Mouse (Mus musculus) cortical plate, adult 2 months (tissue): ENCODE data around the gene Kitl.

Experiments
- CTCF ChIP-seq: fragments of 200-500 bp; IDR thresholded peaks from 2 replicates; pipeline ENCODE4 v1.5.1; 2011; ENCODE audit warnings: mild to moderate bottlenecking, control low read depth, low read length; ENCODE audit not compliant: insufficient read depth; ENCODE audit errors: extremely low read depth
- POLR2A ChIP-seq: fragments of 200-500 bp; IDR thresholded peaks from 2 replicates; pipeline ENCODE4 v1.6.1; 2011; ENCODE audit warnings: mild to moderate bottlenecking, low read length, control low read depth; ENCODE audit not compliant: insufficient read depth; ENCODE audit errors: extremely low read depth

DNA sequence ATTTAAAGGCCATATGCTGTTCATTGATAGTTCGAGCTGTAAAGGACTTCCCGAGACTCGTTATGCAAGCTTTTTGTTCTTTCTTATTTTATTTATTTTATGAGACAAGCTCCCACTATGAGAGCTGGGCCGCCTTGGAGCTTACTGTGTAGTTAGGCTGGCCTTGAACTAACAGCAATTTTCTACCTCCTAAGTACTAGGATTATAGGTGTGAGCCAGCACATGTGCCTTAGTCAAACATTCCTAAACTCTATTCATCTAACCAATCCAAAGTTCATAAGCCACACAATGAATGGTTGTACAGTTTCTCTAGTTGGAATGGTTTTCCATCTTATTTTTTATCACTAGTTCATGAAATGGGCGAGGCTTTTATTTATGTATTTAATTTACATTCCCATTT is 28.3 kb downstream of the Kitl start:
- TF ChIP-seq POLR2A (no peak), CTCF (no peak)
